Mouse (Mus musculus) Patski (cell line): ENCODE measurements at regions not wholly inside any gene's neighbourhood (a gene's known extent, or its start where the extent isn't known, plus 50 kb on each side); places are given as distances from the start of the nearest gene placed in this dataset.

ENCODE experiments used
- ATAC-seq: fragments of 100-300 bp; one replicate; pipeline ENCODE4 v1.8.0; 2021
- CTCF ChIA-PET: fragments of 350-600 bp; sonication (Branson Sonifier 250); formaldehyde crosslinking; loops from one replicate; lab custom pipeline; 2022; ENCODE audit warnings: inconsistent platforms; lab: Charles Lee
- POLR2A ChIA-PET: fragments of 350-600 bp; sonication (Branson Sonifier 250); formaldehyde crosslinking; loops from one replicate; lab custom pipeline; 2022; ENCODE audit warnings: antibody characterized with exemption, inconsistent platforms; lab: Charles Lee
- DNase-seq: peaks from one replicate; pipeline ENCODE4 v3.0.0-alpha.2; 2011; ENCODE audit warnings: low read depth, low spot score
- H3K27me3 ChIP-seq: fragments of 371-371 bp; one replicate; pipeline ENCODE4 v1.5.1; 2021
- CTCF ChIP-seq: fragments of 100-300 bp; IDR thresholded peaks from one replicate; pipeline ENCODE4 v1.5.1; 2021
- in situ Hi-C: fragments of 300-500 bp; cut with MboI; formaldehyde crosslinking; loops from 3 replicates; pipeline ENCODE4 v1.11.1; 2018; ENCODE audit warnings: low pct_unique_long_range_greater_than_20kb, mixed read lengths

GRCm38 (mm10) chr4:26767896-26768295 lies 421.2 kb upstream of the Manea start:
- ATAC-seq = no peak
- CTCF ChIA-PET = no interaction called here
- in situ Hi-C loops = no loop called here

GRCm38 (mm10) chr4:26766235-26767228 lies 419.8 kb upstream of the Manea start:
- no peak for TF ChIP-seq CTCF
- ChIA-PET POLR2A (no interaction called here), CTCF (no interaction called here)
- DNase-seq (no peak), ATAC-seq (no peak)
- H3K27me3 ChIP-seq = no peaks in the 10 kb centered on the region
- in situ Hi-C loops = no loop called here

More at GRCm38 (mm10) chr4:26767896-26768295, 421.2 kb upstream of the Manea start:
- POLR2A ChIA-PET = no interaction called here
- TF ChIP-seq CTCF = no peak
- no peak for DNase-seq
- H3K27me3 ChIP-seq = no peaks in the 10 kb centered on the region

GRCm38 (mm10) chr4:26740815-26741214 lies 394.1 kb upstream of the Manea start:
- in situ Hi-C loops = no loop called here
- H3K27me3 ChIP-seq = no peaks in the 10 kb centered on the region
- ChIA-PET POLR2A (no interaction called here), CTCF (no interaction called here)
- ATAC-seq (no peak), DNase-seq (no peak)
- TF ChIP-seq CTCF = no peak

GRCm38 (mm10) chr4:26736381-26736780 lies 389.7 kb upstream of the Manea start:
- TF ChIP-seq CTCF = no peak
- no peaks in the 10 kb centered on the region for H3K27me3 ChIP-seq
- in situ Hi-C loops = no loop called here
- ChIA-PET CTCF (no interaction called here), POLR2A (no interaction called here)
- no peak for ATAC-seq
- no peak for DNase-seq

- no peak for TF ChIP-seq CTCF
- CTCF ChIA-PET = no interaction called here
- in situ Hi-C loops = no loop called here
- POLR2A ChIA-PET = no interaction called here
- ATAC-seq (no peak), DNase-seq (no peak)
- no peaks in the 10 kb centered on the region for H3K27me3 ChIP-seq
These were observed 367.7 kb upstream of the Manea start for GRCm38 (mm10) chr4:26714437-26714836.

- in situ Hi-C loops = no loop called here
These were observed 363.3 kb upstream of the Manea start for GRCm38 (mm10) chr4:26709964-26710363.

GRCm38 (mm10) chr4:26695964-26696363 lies 349.3 kb upstream of the Manea start:
- no peak for TF ChIP-seq CTCF
- DNase-seq (no peak), ATAC-seq (no peak)
- ChIA-PET POLR2A (no interaction called here), CTCF (no interaction called here)
- H3K27me3 ChIP-seq = no peaks in the 10 kb centered on the region
- in situ Hi-C loops = no loop called here

More at GRCm38 (mm10) chr4:26709964-26710363, 363.3 kb upstream of the Manea start:
- H3K27me3 ChIP-seq = no peaks in the 10 kb centered on the region
- CTCF ChIA-PET = no interaction called here
- no peak for DNase-seq
- POLR2A ChIA-PET = no interaction called here
- no peak for TF ChIP-seq CTCF
- ATAC-seq = no peak
